Mouse (Mus musculus): ENCODE data around the gene Cd320. TPM values are rescaled to one million over a fixed set of nuclear protein-coding genes. Genes with fewer than 3 reads are reported as not detected.

Gene Cd320
- polyA plus RNA-seq (2015; fragmentation: Nextera tagmentation; extraction: Ambion mirVana): 31.4 and 39.9 TPM in 2 replicates

GRCm38 (mm10) chr17:33842966-33843795 is at the start of gene Cd320:
Cd320 (plus strand) TSS chr17:33843091.
- Histone ChIP-seq H3K4me1 (replicated peaks) (peaks cover 11% of the 10 kb centered on the region), H3K4me2 (peak within 1 kb of the TSS; percentile 77), H3K4me3 (peak within 1 kb of the TSS; percentile 85), H3K36me3 (peaks cover 11% of the 10 kb centered on the region; the same call in 1 of the 2 replicates), H3K27ac (peak within 1 kb of the TSS; percentile 55; the same call in 1 of the 2 replicates), H3K9ac (peak within 1 kb of the TSS; percentile 73), H3K27me3 (no peaks in the 10 kb centered on the region), H3K9me3 (replicated peaks) (no peaks in the 10 kb centered on the region)
- peak; percentile 88 for ATAC-seq (replicated peaks; ENCODE audit: insufficient number of reproducible peaks, insufficient read depth, low FRiP score, low read depth)
- WGBS: under 1% methylated on average over 45 of the region's 45 CpGs

GRCm38 (mm10) chr17:33798306-33798705 is 44.6 kb upstream of the Cd320 start:
- Histone ChIP-seq H3K36me3 (no peaks in the 10 kb centered on the region), H3K4me1 (replicated peaks) (no peaks in the 10 kb centered on the region), H3K4me3 (no peak overlapping the region), H3K9me3 (replicated peaks) (no peaks in the 10 kb centered on the region), H3K4me2 (no peak overlapping the region), H3K27ac (no peak overlapping the region), H3K9ac (no peak overlapping the region), H3K27me3 (peaks cover 45% of the 10 kb centered on the region)
- ATAC-seq (replicated peaks; ENCODE audit: insufficient number of reproducible peaks, insufficient read depth, low FRiP score, low read depth): no peak
- WGBS: 47% methylated on average over 3 of the region's 3 CpGs

- Histone ChIP-seq H3K4me3 (no peak overlapping the region), H3K27me3 (peaks cover 43% of the 10 kb centered on the region)
These were observed 43.6 kb upstream of the Cd320 start for GRCm38 (mm10) chr17:33799277-33799676.

GRCm38 (mm10) chr17:33802221-33802620 is 40.7 kb upstream of the Cd320 start:
- Histone ChIP-seq H3K27ac (no peak overlapping the region), H3K9me3 (replicated peaks) (no peaks in the 10 kb centered on the region), H3K36me3 (no peaks in the 10 kb centered on the region), H3K4me2 (no peak overlapping the region), H3K9ac (no peak overlapping the region), H3K27me3 (peaks cover 54% of the 10 kb centered on the region), H3K4me3 (no peak overlapping the region), H3K4me1 (replicated peaks) (0 out of 2 replicates have a peak, but pooled peaks cover 6% of the 10 kb centered on the region)
- ATAC-seq (replicated peaks; ENCODE audit: insufficient number of reproducible peaks, insufficient read depth, low FRiP score, low read depth): no peak
- WGBS: 1% methylated on average over 2 of the region's 2 CpGs

More at GRCm38 (mm10) chr17:33799277-33799676, 43.6 kb upstream of the Cd320 start:
- Histone ChIP-seq H3K9me3 (replicated peaks) (no peaks in the 10 kb centered on the region), H3K4me2 (no peak overlapping the region), H3K36me3 (no peaks in the 10 kb centered on the region), H3K4me1 (replicated peaks) (0 out of 2 replicates have a peak, but pooled peaks cover 2% of the 10 kb centered on the region), H3K9ac (no peak overlapping the region), H3K27ac (no peak overlapping the region)
- ATAC-seq (replicated peaks; ENCODE audit: insufficient number of reproducible peaks, insufficient read depth, low FRiP score, low read depth): no peak
- WGBS: 53% methylated on average over 1 of the region's 1 CpGs

GRCm38 (mm10) chr17:33804205-33804604 is 38.7 kb upstream of the Cd320 start:
- Histone ChIP-seq H3K9ac (no peak overlapping the region), H3K27me3 (peaks cover 59% of the 10 kb centered on the region), H3K36me3 (no peaks in the 10 kb centered on the region), H3K9me3 (replicated peaks) (no peaks in the 10 kb centered on the region), H3K4me3 (no peak overlapping the region), H3K4me2 (no peak overlapping the region), H3K27ac (no peak overlapping the region), H3K4me1 (replicated peaks) (0 out of 2 replicates have a peak, but pooled peaks cover 6% of the 10 kb centered on the region)
- 46% methylated on average over 4 of the region's 4 CpGs for WGBS
- no peak for ATAC-seq (replicated peaks; ENCODE audit: insufficient number of reproducible peaks, insufficient read depth, low FRiP score, low read depth)

- peaks cover 57% of the 10 kb centered on the region for H3K27me3 ChIP-seq
- 0 out of 2 replicates have a peak, but pooled peaks cover 6% of the 10 kb centered on the region for H3K4me1 ChIP-seq (replicated peaks)
- no peak overlapping the region for H3K4me2 ChIP-seq
- ATAC-seq (replicated peaks; ENCODE audit: insufficient number of reproducible peaks, insufficient read depth, low FRiP score, low read depth): peak; percentile 47; the same call in 1 of the 2 replicates
- no peaks in the 10 kb centered on the region for H3K9me3 ChIP-seq (replicated peaks)
- H3K4me3 ChIP-seq: no peak overlapping the region
- no peaks in the 10 kb centered on the region for H3K36me3 ChIP-seq
- H3K9ac ChIP-seq: no peak overlapping the region
- no peak overlapping the region for H3K27ac ChIP-seq
- 11% methylated on average over 1 of the region's 1 CpGs for WGBS
These were observed 38.1 kb upstream of the Cd320 start for GRCm38 (mm10) chr17:33804745-33805144.

GRCm38 (mm10) chr17:33807181-33807888 is 35.6 kb upstream of the Cd320 start:
- WGBS: 59% methylated on average over 8 of the region's 9 CpGs
- no peak for ATAC-seq (replicated peaks; ENCODE audit: insufficient number of reproducible peaks, insufficient read depth, low FRiP score, low read depth)
- H3K4me3 ChIP-seq: no peak overlapping the region
- no peak overlapping the region for H3K27ac ChIP-seq
- H3K27me3 ChIP-seq: peaks cover 44% of the 10 kb centered on the region
- H3K4me2 ChIP-seq: no peak overlapping the region
- H3K36me3 ChIP-seq: no peaks in the 10 kb centered on the region
- H3K9me3 ChIP-seq (replicated peaks): no peaks in the 10 kb centered on the region
- no peak overlapping the region for H3K9ac ChIP-seq
- peaks cover 24% of the 10 kb centered on the region for H3K4me1 ChIP-seq (replicated peaks)

GRCm38 (mm10) chr17:33808192-33808591 is 34.7 kb upstream of the Cd320 start:
- ATAC-seq (replicated peaks; ENCODE audit: insufficient number of reproducible peaks, insufficient read depth, low FRiP score, low read depth): no peak
- Histone ChIP-seq H3K27ac (no peak overlapping the region), H3K4me2 (no peak overlapping the region), H3K4me3 (no peak overlapping the region), H3K9me3 (replicated peaks) (no peaks in the 10 kb centered on the region), H3K4me1 (replicated peaks) (peaks cover 27% of the 10 kb centered on the region), H3K27me3 (peaks cover 37% of the 10 kb centered on the region), H3K9ac (no peak overlapping the region; the same call in 1 of the 2 replicates), H3K36me3 (no peaks in the 10 kb centered on the region)
- WGBS: 31% methylated on average over 10 of the region's 10 CpGs

- peak within 1 kb of the TSS; percentile 45 for H3K9ac ChIP-seq
- H3K4me2 ChIP-seq: peak within 1 kb of the TSS; percentile 80
- peak within 1 kb of the TSS; percentile 75 for H3K27ac ChIP-seq
- H3K4me3 ChIP-seq: peak within 1 kb of the TSS; percentile 57
- peaks cover 26% of the 10 kb centered on the region for H3K4me1 ChIP-seq (replicated peaks)
- H3K9me3 ChIP-seq (replicated peaks): no peaks in the 10 kb centered on the region
- WGBS: under 1% methylated on average over 36 of the region's 36 CpGs
- H3K36me3 ChIP-seq: no peaks in the 10 kb centered on the region
- peak; percentile 94 for ATAC-seq (replicated peaks; ENCODE audit: insufficient number of reproducible peaks, insufficient read depth, low FRiP score, low read depth)
- peaks cover 39% of the 10 kb centered on the region for H3K27me3 ChIP-seq
These were observed 32.4 kb upstream of the Cd320 start, which contains the start of gene Kank3 for GRCm38 (mm10) chr17:33810334-33811141. Kank3 (plus strand) TSS chr17:33810519.

- Histone ChIP-seq H3K4me3 (peak overlapping the region; percentile 57), H3K27me3 (peaks cover 35% of the 10 kb centered on the region), H3K4me1 (replicated peaks) (peaks cover 26% of the 10 kb centered on the region), H3K36me3 (no peaks in the 10 kb centered on the region), H3K4me2 (peak overlapping the region; percentile 80), H3K9ac (peak overlapping the region; percentile 45), H3K9me3 (replicated peaks) (no peaks in the 10 kb centered on the region), H3K27ac (peak overlapping the region; percentile 75)
- ATAC-seq (replicated peaks; ENCODE audit: insufficient number of reproducible peaks, insufficient read depth, low FRiP score, low read depth): peak; percentile 47
- 3% methylated on average over 7 of the region's 7 CpGs for WGBS
These were observed 31.8 kb upstream of the Cd320 start for GRCm38 (mm10) chr17:33811142-33811516.
